Mouse (Mus musculus) G1E (cell line): ENCODE results near the gene Rnf24. TPM values are rescaled to one million over a fixed set of nuclear protein-coding genes. Genes with fewer than 3 reads are reported as not detected.

Experiments used
- ATAC-seq: 2 replicates; pipeline ENCODE4 v1.8.0; 2016; ENCODE audit warnings: mild to moderate bottlenecking; ENCODE audit not compliant: insufficient number of reproducible peaks, poor library complexity, low FRiP score, severe bottlenecking; ENCODE audit errors: extremely low read depth
- DNase-seq: peaks from one replicate; pipeline ENCODE4 v3.0.0; 2012; ENCODE audit warnings: low spot score
- H3K27me3 ChIP-seq: 2 replicates; pipeline ENCODE4 v1.6.1; 2012; ENCODE audit warnings: mild to moderate bottlenecking, low read length, inconsistent platforms; ENCODE audit not compliant: insufficient read depth
- H3K36me3 ChIP-seq: replicated peaks from 2 replicates; pipeline ENCODE3; 2012; ENCODE audit warnings: mild to moderate bottlenecking, inconsistent platforms
- H3K4me1 ChIP-seq: 2 replicates; pipeline ENCODE4 v1.6.1; 2012; ENCODE audit warnings: low read depth, low read length, inconsistent platforms, mixed read lengths; ENCODE audit not compliant: insufficient read depth
- H3K4me3 ChIP-seq: 2 replicates; pipeline ENCODE4 v1.5.1; 2012; ENCODE audit warnings: low read depth, mild to moderate bottlenecking, inconsistent platforms, low read length, moderate library complexity, mixed read lengths
- H3K9me3 ChIP-seq: replicated peaks from 2 replicates; pipeline ENCODE4 v1.6.1; 2012; ENCODE audit warnings: inconsistent platforms
- CTCF ChIP-seq: IDR thresholded peaks from 2 replicates; pipeline ENCODE4 v1.5.1; 2012; ENCODE audit warnings: low read depth, low read length, inconsistent platforms, mixed read lengths
- GATA1 ChIP-seq: IDR thresholded peaks from 2 replicates; pipeline ENCODE4 v1.6.1; 2012; ENCODE audit warnings: borderline replicate concordance, low read length, inconsistent platforms, mixed read lengths
- GATA2 ChIP-seq: IDR thresholded peaks from 2 replicates; pipeline ENCODE4 v1.6.1; 2012; ENCODE audit warnings: low read depth, low read length, inconsistent platforms, borderline replicate concordance
- POLR2AphosphoS5 ChIP-seq: IDR thresholded peaks from 2 replicates; pipeline ENCODE4 v1.6.1; 2012; ENCODE audit warnings: low read depth, low read length, inconsistent platforms; ENCODE audit not compliant: insufficient replicate concordance
- TAL1 ChIP-seq: conservative IDR thresholded peaks from 2 replicates; pipeline ENCODE4 v1.6.1; 2012; ENCODE audit warnings: low read depth, low read length, inconsistent platforms, mixed read lengths
- polyA plus RNA-seq: library from polyadenylated mRNA; stranded (reverse); fragments of >175 nt; gene quantifications from 2 replicates; pipeline ENCODE4 v1.2.3, GENCODE M21; 2012
- total RNA-seq, 2 experiments: library from RNA; stranded (forward) in 1 of 2; stranded (reverse) in 1 of 2; fragments of 200-1000 nt in 1 of 2; fragments of >200 nt in 1 of 2; fragmentation: Nextera tagmentation in 1 of 2; gene quantifications; 2 replicates each; pipeline ENCODE4 v1.2.3; 2014 to 2017

Rnf24 gene
- total and polyA plus RNA-seq, 3 experiments, result 0.44 to 1.8 (median 1.2) TPM

GRCm38 (mm10) chr2:131258693-131259092 lies 94.0 kb downstream of the Rnf24 start:
- no peak overlapping the region for H3K4me3 ChIP-seq
- no peaks in the 10 kb centered on the region for H3K27me3 ChIP-seq
- no peaks in the 10 kb centered on the region for H3K9me3 ChIP-seq
- H3K4me1 ChIP-seq, result peaks cover 42% of the 10 kb centered on the region
- H3K36me3 ChIP-seq, result no peaks in the 10 kb centered on the region
- TF ChIP-seq POLR2AphosphoS5 (no peak), CTCF (no peak), TAL1 (no peak), GATA1 (no peak), GATA2 (no peak)
- ATAC-seq (no peak), DNase-seq (no peak)

GRCm38 (mm10) chr2:131255738-131256137 lies 97.0 kb downstream of the Rnf24 start:
- Histone ChIP-seq H3K36me3 (no peaks in the 10 kb centered on the region), H3K27me3 (no peaks in the 10 kb centered on the region), H3K4me1 (peaks cover 36% of the 10 kb centered on the region), H3K9me3 (no peaks in the 10 kb centered on the region), H3K4me3 (no peak overlapping the region)
- TF ChIP-seq TAL1, result no peak
- no peak for TF ChIP-seq POLR2AphosphoS5
- no peak for TF ChIP-seq GATA2
- ATAC-seq (no peak), DNase-seq (no peak)

- ATAC-seq, result no peak
- Histone ChIP-seq H3K4me3 (no peak overlapping the region), H3K9me3 (no peaks in the 10 kb centered on the region), H3K27me3 (no peaks in the 10 kb centered on the region), H3K36me3 (no peaks in the 10 kb centered on the region), H3K4me1 (peaks cover 31% of the 10 kb centered on the region)
- TF ChIP-seq TAL1 (no peak), CTCF (no peak), GATA2 (no peak)
- no peak for DNase-seq
Measured at GRCm38 (mm10) chr2:131254329-131254713, 98.4 kb downstream of the Rnf24 start.

- TF ChIP-seq TAL1 (no peak; the same call in 1 of the 2 replicates), GATA1 (no peak), GATA2 (no peak), CTCF (peak; percentile 29; the same call in 1 of the 2 replicates), POLR2AphosphoS5 (no peak)
- H3K4me1 ChIP-seq, result peaks cover 31% of the 10 kb centered on the region
- DNase-seq (peak; percentile 56), ATAC-seq (peak; percentile 92)
- H3K36me3 ChIP-seq, result peaks cover under 1% of the 10 kb centered on the region
- H3K27me3 ChIP-seq, result no peaks in the 10 kb centered on the region
- H3K4me3 ChIP-seq, result no peak overlapping the region; the same call in 1 of the 2 replicates
- no peaks in the 10 kb centered on the region for H3K9me3 ChIP-seq
Measured at GRCm38 (mm10) chr2:131253681-131254328, 98.9 kb downstream of the Rnf24 start.

Other genes starting within 250 kb of the Rnf24 start
- 0.83 and 0.98 TPM in 2 replicates for gene Hspa12b, start 225.6 kb downstream of the Rnf24 start, total RNA-seq (2014; fragmentation: Nextera tagmentation)
- 1.8 and 2.2 TPM in 2 replicates for gene Hspa12b, start 225.6 kb downstream of the Rnf24 start, total RNA-seq (2017)
- gene Hspa12b, start 225.6 kb downstream of the Rnf24 start, polyA plus RNA-seq, result 2.9 TPM in 2 replicates
- not detected in 2 replicates for gene Gm11037, start 219.4 kb downstream of the Rnf24 start, total RNA-seq (2014; fragmentation: Nextera tagmentation)
- gene Gm11037, start 219.4 kb downstream of the Rnf24 start, total RNA-seq (2017), result not detected in 2 replicates
- gene Gm11037, start 219.4 kb downstream of the Rnf24 start, polyA plus RNA-seq, result not detected in 2 replicates
- 81.9 and 98.7 TPM in 2 replicates for gene 1700037H04Rik, start 192.8 kb downstream of the Rnf24 start, total RNA-seq (2014; fragmentation: Nextera tagmentation)
- 28.1 and 30.2 TPM in 2 replicates for gene 1700037H04Rik, start 192.8 kb downstream of the Rnf24 start, total RNA-seq (2017)
- 155 and 173 TPM in 2 replicates for gene 1700037H04Rik, start 192.8 kb downstream of the Rnf24 start, polyA plus RNA-seq
- 4.5 and 5.6 TPM in 2 replicates for gene Cenpb, start 172.8 kb downstream of the Rnf24 start, total RNA-seq (2014; fragmentation: Nextera tagmentation)
- 7.4 and 8.6 TPM in 2 replicates for gene Cenpb, start 172.8 kb downstream of the Rnf24 start, total RNA-seq (2017)
- gene Cenpb, start 172.8 kb downstream of the Rnf24 start, polyA plus RNA-seq, result 29.5 and 35.4 TPM in 2 replicates
- 14.0 and 85.9 TPM in 2 replicates for gene Cdc25b, start 165.9 kb downstream of the Rnf24 start, total RNA-seq (2014; fragmentation: Nextera tagmentation)
- 12.6 and 14.2 TPM in 2 replicates for gene Cdc25b, start 165.9 kb downstream of the Rnf24 start, total RNA-seq (2017)
- 6.0 and 7.0 TPM in 2 replicates for gene Cdc25b, start 165.9 kb downstream of the Rnf24 start, polyA plus RNA-seq
- 5.6 TPM in 1 of 2 replicates, not detected in the other for gene Spef1, start 165.6 kb downstream of the Rnf24 start, total RNA-seq (2014; fragmentation: Nextera tagmentation)
- 1.4 and 1.9 TPM in 2 replicates for gene Spef1, start 165.6 kb downstream of the Rnf24 start, total RNA-seq (2017)
- 0.75 and 0.78 TPM in 2 replicates for gene Spef1, start 165.6 kb downstream of the Rnf24 start, polyA plus RNA-seq
- gene Ap5s1, start 145.8 kb downstream of the Rnf24 start, total RNA-seq (2014; fragmentation: Nextera tagmentation), result 5.1 and 31.3 TPM in 2 replicates
- gene Ap5s1, start 145.8 kb downstream of the Rnf24 start, total RNA-seq (2017), result 5.1 and 5.2 TPM in 2 replicates
- gene Ap5s1, start 145.8 kb downstream of the Rnf24 start, polyA plus RNA-seq, result 3.3 and 8.4 TPM in 2 replicates
- 18.8 and 21.2 TPM in 2 replicates for gene Mavs, start 118.8 kb downstream of the Rnf24 start, total RNA-seq (2014; fragmentation: Nextera tagmentation)
- gene Mavs, start 118.8 kb downstream of the Rnf24 start, total RNA-seq (2017), result 12.2 and 13.9 TPM in 2 replicates
- 2.3 and 5.6 TPM in 2 replicates for gene Mavs, start 118.8 kb downstream of the Rnf24 start, polyA plus RNA-seq
- 79.5 and 101 TPM in 2 replicates for gene Pank2, start 90.4 kb downstream of the Rnf24 start, total RNA-seq (2014; fragmentation: Nextera tagmentation)
- 53.3 and 57.4 TPM in 2 replicates for gene Pank2, start 90.4 kb downstream of the Rnf24 start, total RNA-seq (2017)
- 14.9 and 22.6 TPM in 2 replicates for gene Pank2, start 90.4 kb downstream of the Rnf24 start, polyA plus RNA-seq
- gene Smox, start 138.6 kb upstream of the Rnf24 start, total RNA-seq (2014; fragmentation: Nextera tagmentation), result 3.3 TPM in 1 of 2 replicates, not detected in the other
- gene Smox, start 138.6 kb upstream of the Rnf24 start, total RNA-seq (2017), result 0.05 and 0.23 TPM in 2 replicates
- gene Smox, start 138.6 kb upstream of the Rnf24 start, polyA plus RNA-seq, result 0.05 and 0.06 TPM in 2 replicates
- not detected in 2 replicates for gene Adra1d, start 209.4 kb upstream of the Rnf24 start, total RNA-seq (2014; fragmentation: Nextera tagmentation)
- not detected in 2 replicates for gene Adra1d, start 209.4 kb upstream of the Rnf24 start, total RNA-seq (2017)
- gene Adra1d, start 209.4 kb upstream of the Rnf24 start, polyA plus RNA-seq, result not detected in 2 replicates